Mouse (Mus musculus): ENCODE measurements around the gene Tdp2. TPM values are rescaled to one million over a fixed set of nuclear protein-coding genes. Genes with fewer than 3 reads are reported as not detected.

Gene Tdp2
- 10 to 100 TPM; 48.1 to 63.8 TPM for polyA plus RNA-seq (2017; shearing (Covaris generic))

GRCm38 (mm10) chr13:24831353-24832130 lies at the start of gene Tdp2, which contains the start of gene Acot13:
Gene Tdp2 (plus strand): TSS chr13:24831679.
Gene Acot13 (minus strand): TSS chr13:24831540.

GRCm38 (mm10) chr13:24801308-24801921 lies 30.1 kb upstream of the Tdp2 start, which contains the start of gene BC005537:
Gene BC005537 (plus strand): TSS chr13:24801657.

GRCm38 (mm10) chr13:24844983-24845955 lies 13.8 kb downstream of the Tdp2 start, which contains the start of gene D130043K22Rik:
Gene D130043K22Rik (plus strand): TSS chr13:24845135.

Other genes with a start within 250 kb of the Tdp2 start
- gene Ripor2, start 249.5 kb upstream of the Tdp2 start, polyA plus RNA-seq (2017; shearing (Covaris generic)), result 100 to 1,000 TPM; 302 to 345 TPM
- gene Armh2, start 90.4 kb upstream of the Tdp2 start, polyA plus RNA-seq (2017; shearing (Covaris generic)), result under 1 TPM in 1 of 2 experiments, not detected in 1; 0.27 TPM
- gene Gmnn, start 69.8 kb upstream of the Tdp2 start, polyA plus RNA-seq (2017; shearing (Covaris generic)), result 10 to 100 TPM; 42.4 to 55.3 TPM
- gene BC005537, start 30.0 kb upstream of the Tdp2 start, polyA plus RNA-seq (2017; shearing (Covaris generic)), result 10 to 100 TPM; 25.0 to 28.9 TPM
- gene Acot13, start 139 bp upstream of the Tdp2 start, polyA plus RNA-seq (2017; shearing (Covaris generic)), result 10 to 100 TPM; 75.2 to 90.5 TPM
- gene D130043K22Rik, start 13.5 kb downstream of the Tdp2 start, polyA plus RNA-seq (2017; shearing (Covaris generic)), result 1 to 10 TPM in 1 of 2 experiments, under 1 TPM in 1; 0.64 to 2.9 TPM
- gene Aldh5a1, start 106.0 kb downstream of the Tdp2 start, polyA plus RNA-seq (2017; shearing (Covaris generic)), result 1 to 10 TPM in 1 of 2 experiments, under 1 TPM in 1; 0.72 to 1.3 TPM
- 1 to 10 TPM; 5.8 to 8.3 TPM for gene Gpld1, start 111.5 kb downstream of the Tdp2 start, polyA plus RNA-seq (2017; shearing (Covaris generic))
- gene Mrs2, start 188.7 kb downstream of the Tdp2 start, polyA plus RNA-seq (2017; shearing (Covaris generic)), result 10 to 100 TPM; 24.4 to 32.0 TPM
- under 1 TPM in 1 of 2 experiments, not detected in 1; 0.16 TPM for gene Dcdc2a, start 224.3 kb downstream of the Tdp2 start, polyA plus RNA-seq (2017; shearing (Covaris generic))